ENCODE assay signal across 23 mouse cellular contexts in the genomic region with DNA sequence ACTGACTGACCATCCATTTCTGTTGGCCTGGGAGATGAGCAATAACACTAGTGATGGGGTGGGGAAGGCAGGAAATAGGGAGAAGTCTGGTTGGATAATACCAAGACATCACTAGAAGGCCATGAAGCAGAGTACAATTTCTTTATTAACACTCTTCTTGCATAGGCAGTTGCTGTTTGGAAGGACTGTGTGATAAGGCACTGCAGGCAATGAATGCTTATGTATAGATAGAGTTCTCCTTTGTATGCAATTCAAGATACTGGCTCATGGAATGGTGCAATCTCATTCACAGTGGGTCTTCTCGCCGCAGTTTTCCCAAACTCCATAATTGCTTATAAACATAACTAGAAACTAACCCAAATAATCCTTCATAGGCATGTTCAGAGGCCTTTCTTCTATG.
"Had no signal": no experiment of that assay in that cellular context is flagged by ENCODE, and none has a peak within 500 bp of the region (broad histone marks: within the 10 kb centered on the region; RNA-seq: fewer than 3 reads in every experiment).

No protein-coding gene starts in this region.

- H3K4me2 ChIP-seq: heart, embryonic 12.5 days; hindbrain, embryonic 14.5 days; intestine, embryonic 15.5 days; limb, embryonic 13.5 days; limb, embryonic 15.5 days had no signal

- H3K27me3 ChIP-seq: heart, embryonic 12.5 days; intestine, embryonic 15.5 days; limb, embryonic 13.5 days; limb, embryonic 15.5 days had no signal

- H3K27ac ChIP-seq: heart, embryonic 10.5 days; hindbrain, embryonic 14.5 days; intestine, embryonic 15.5 days; kidney, postnatal 0 days; limb, embryonic 13.5 days; limb, embryonic 15.5 days had no signal

- ATAC-seq: forebrain, postnatal 0 days; hindbrain, embryonic 16.5 days; inflammation-experienced regulatory T-cells, adult 6 months; intestine, embryonic 15.5 days; intestine, postnatal 0 days had no signal

- DNase-seq: forebrain, postnatal 0 days; gastrocnemius, postnatal 14 days; gastrocnemius, postnatal 36 days; heart, adult 18-20 months; heart, postnatal 10 days; heart, postnatal 36 days; kidney, adult 18-20 months; kidney, adult 8-10 months; kidney, postnatal 14 days; kidney, postnatal 36 days; layer of hippocampus, adult 9-11 months; layer of hippocampus, postnatal 36 days; left cerebral cortex, postnatal 4 days had no signal

- H3K36me3 ChIP-seq: heart, embryonic 10.5 days; heart, embryonic 12.5 days; intestine, embryonic 15.5 days; limb, embryonic 13.5 days; limb, embryonic 15.5 days had no signal

- H3K4me1 ChIP-seq: heart, embryonic 10.5 days; heart, embryonic 12.5 days; intestine, embryonic 15.5 days; limb, embryonic 13.5 days; limb, embryonic 15.5 days had no signal

- H3K4me3 ChIP-seq: heart, embryonic 10.5 days; heart, embryonic 12.5 days; intestine, embryonic 15.5 days; limb, embryonic 13.5 days; limb, embryonic 15.5 days had no signal

- H3K9me3 ChIP-seq: heart, embryonic 10.5 days; heart, embryonic 12.5 days; intestine, embryonic 15.5 days; limb, embryonic 13.5 days; limb, embryonic 15.5 days had no signal

- H3K9ac ChIP-seq: forebrain, postnatal 0 days; heart, embryonic 12.5 days; hindbrain, embryonic 14.5 days; intestine, embryonic 15.5 days; limb, embryonic 13.5 days; limb, embryonic 15.5 days had no signal
